Mouse (Mus musculus) regulatory T cell (primary cell): ENCODE results near the gene Sbf2.
"Not testable (repeated sequence)": the region's sequence is repeated elsewhere in the genome, so short reads cannot be mapped to it uniquely, and the experiment has no call there.

Experiments used
- in situ Hi-C: fragments of 300-600 bp; cut with MboI, MseI; formaldehyde crosslinking; loops from one replicate; pipeline ENCODE4 v1.15.1; 2025; ENCODE audit warnings: high pct_unique_total_duplicates

Gene Sbf2

GRCm38 (mm10) chr7:110629892-110630666, 15.4 kb upstream of the Sbf2 start:
- in situ Hi-C loops = loop anchor here (5.0 to 10.0 kb wide), 5 partner anchors 83 to 675 kb away; no protein-coding TSS in a partner anchor

DNA sequence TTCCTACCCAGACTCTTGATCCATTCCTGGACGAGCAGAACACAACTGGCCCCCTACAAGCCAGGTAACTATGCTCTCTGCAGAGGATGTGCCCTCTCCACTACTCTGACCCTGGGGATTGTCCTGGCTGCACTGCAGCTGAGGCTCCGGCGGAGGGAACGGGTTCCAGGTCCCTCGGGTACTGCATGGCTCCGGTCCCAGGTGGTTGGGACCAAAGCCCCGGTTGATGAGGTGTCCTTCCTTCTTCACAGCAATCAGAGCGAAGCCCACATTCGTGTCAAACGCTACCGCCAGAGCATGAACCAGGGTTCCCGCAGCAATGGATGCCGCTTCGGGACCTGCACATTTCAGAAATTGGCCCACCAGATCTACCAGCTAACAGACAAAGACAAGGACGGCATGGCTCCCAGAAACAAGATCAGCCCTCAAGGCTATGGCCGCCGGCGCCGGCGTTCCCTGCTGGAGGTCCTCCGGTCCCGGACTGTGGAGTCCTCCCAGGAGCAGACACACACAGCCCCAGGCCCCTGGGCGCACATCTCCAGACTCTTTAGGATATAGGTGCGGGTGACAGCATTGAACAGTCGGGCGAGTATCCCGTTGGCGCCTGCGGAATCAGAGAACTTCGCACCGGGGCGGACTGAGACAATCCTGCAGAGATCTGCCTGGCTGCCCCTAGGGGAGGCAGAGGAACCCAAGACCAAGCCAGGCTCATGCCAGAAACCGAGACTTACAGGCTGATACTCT, 14.1 kb upstream of the Sbf2 start:
- in situ Hi-C loops = loop anchor here (5.0 to 10.0 kb wide), 4 partner anchors 81 to 674 kb away; no protein-coding TSS in a partner anchor

DNA sequence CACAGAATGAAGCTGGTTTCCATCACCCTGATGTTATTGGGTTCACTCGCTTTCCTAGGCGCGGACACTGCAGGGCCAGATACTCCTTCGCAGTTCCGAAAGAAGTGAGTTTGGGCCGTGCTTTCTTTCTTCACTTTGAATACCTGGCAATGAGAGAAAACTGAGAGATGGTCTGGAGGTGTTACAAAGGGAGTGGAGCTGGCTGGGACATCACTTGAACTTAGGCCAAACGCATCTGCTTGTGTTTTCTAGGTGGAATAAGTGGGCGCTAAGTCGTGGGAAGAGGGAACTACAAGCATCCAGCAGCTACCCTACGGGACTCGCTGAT, 13.5 kb upstream of the Sbf2 start:
- in situ Hi-C loops = loop anchor here (5.0 to 10.0 kb wide), 4 partner anchors 81 to 673 kb away; no protein-coding TSS in a partner anchor

- in situ Hi-C loops = loop anchor here (5.0 to 10.0 kb wide), 4 partner anchors 80 to 673 kb away; no protein-coding TSS in a partner anchor
Observed at GRCm38 (mm10) chr7:110627486-110628272, 13.0 kb upstream of the Sbf2 start, which contains the start of gene Adm. Gene Adm (plus strand): TSS chr7:110627661.

DNA sequence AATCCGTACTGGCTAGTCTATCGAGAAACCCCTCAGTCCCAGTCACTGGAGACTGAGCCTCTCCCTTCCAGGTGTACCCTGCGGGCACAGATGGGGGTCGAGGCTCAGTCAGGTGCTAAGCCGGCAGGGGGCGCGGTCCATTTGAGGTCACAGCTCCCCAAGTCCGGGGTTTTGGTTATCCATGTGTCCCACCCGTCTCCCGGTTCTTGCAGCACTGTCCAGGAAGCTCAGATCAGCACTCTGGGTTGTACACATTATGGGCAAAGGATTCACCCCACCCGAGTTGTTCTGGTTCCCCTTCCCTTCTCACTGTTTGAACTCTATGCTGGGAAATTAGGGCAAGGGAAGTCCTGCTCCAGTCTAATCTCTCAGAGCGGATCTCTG, 12.4 kb upstream of the Sbf2 start:
- in situ Hi-C loops = loop anchor here (5.0 to 10.0 kb wide), 4 partner anchors 80 to 672 kb away; no protein-coding TSS in a partner anchor

DNA sequence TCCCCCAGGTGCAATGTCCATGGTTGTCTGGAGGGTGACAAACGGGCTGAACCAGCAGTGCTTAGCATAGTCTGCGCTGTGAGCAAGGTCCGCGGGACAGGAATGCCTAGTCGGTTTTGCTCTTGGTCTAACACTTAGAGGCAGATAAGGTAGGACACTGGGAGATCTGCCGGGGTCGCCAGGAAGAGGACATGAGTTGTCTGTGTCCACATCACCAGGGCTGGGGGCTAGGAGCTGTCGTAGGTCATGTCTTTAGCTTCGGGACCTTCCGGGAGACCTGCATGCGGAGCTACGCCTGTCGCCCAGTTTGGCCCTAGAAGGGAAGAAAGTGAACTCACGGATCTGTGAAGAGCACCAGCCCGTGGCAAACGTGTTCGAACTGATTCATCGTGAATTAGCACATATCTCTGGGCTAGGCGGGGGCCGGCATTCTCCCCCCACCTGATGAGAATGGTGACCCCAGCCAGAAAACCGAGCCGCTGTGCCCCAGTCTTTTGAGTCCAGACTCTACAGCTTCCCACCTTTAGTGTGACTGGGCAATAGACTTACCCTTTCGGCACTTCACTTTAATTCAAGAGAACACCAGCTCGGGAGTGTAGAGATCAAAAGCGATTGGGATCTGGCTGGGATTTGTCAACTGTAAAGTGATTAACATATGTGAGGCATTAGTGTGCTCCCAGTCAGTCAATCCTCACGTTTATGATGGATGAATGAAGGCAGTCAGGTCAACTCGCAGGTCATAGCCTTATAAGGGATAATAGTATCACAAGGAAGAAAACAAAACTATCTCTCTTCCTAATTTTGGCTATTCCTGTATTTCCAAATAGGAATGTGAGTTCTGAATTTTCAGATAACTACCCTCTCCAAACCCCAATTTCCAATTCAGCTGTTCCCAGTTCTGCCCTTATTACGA, 11.7 kb upstream of the Sbf2 start:
- in situ Hi-C loops = loop anchor here (5.0 to 10.0 kb wide), 4 partner anchors 79 to 672 kb away; no protein-coding TSS in a partner anchor

GRCm38 (mm10) chr7:110625489-110625888, 10.8 kb upstream of the Sbf2 start:
- in situ Hi-C loops = loop anchor here (5.0 to 10.0 kb wide), 4 partner anchors 78 to 671 kb away; no protein-coding TSS in a partner anchor

GRCm38 (mm10) chr7:110624961-110625360, 10.2 kb upstream of the Sbf2 start:
- in situ Hi-C loops = loop anchor here (5.0 to 10.0 kb wide), 4 partner anchors 78 to 670 kb away; no protein-coding TSS in a partner anchor

DNA sequence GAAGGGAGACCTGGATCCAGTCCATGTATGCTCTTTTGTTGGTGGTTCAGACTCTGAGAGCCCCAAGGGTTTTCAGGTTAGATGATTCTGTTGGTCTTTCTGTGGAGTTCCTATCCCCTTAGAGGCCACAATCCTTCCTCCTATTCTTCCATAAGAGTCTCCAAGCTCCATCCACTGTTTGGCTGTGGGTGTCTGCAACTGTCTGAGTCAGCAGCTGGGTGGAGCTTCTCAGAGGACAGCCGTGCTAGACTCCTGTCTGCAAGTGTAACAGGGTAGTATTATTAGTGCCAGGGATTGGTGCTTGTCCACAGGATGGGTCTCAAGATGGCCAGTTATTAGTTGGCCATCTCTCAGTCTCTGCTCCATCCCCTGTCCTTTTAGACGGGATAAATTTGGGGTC, 9.3 kb upstream of the Sbf2 start:
- in situ Hi-C loops = loop anchor here (10.0 kb wide), 1 partner anchor 669 kb away; no protein-coding TSS in a partner anchor

GRCm38 (mm10) chr7:110619086-110619611, 4.4 kb upstream of the Sbf2 start:
- in situ Hi-C loops = no loop called here

GRCm38 (mm10) chr7:110615792-110616191, 1.1 kb upstream of the Sbf2 start:
- in situ Hi-C loops = no loop called here

GRCm38 (mm10) chr7:110615151-110615631, 469 bp upstream of the Sbf2 start:
- in situ Hi-C loops = no loop called here

DNA sequence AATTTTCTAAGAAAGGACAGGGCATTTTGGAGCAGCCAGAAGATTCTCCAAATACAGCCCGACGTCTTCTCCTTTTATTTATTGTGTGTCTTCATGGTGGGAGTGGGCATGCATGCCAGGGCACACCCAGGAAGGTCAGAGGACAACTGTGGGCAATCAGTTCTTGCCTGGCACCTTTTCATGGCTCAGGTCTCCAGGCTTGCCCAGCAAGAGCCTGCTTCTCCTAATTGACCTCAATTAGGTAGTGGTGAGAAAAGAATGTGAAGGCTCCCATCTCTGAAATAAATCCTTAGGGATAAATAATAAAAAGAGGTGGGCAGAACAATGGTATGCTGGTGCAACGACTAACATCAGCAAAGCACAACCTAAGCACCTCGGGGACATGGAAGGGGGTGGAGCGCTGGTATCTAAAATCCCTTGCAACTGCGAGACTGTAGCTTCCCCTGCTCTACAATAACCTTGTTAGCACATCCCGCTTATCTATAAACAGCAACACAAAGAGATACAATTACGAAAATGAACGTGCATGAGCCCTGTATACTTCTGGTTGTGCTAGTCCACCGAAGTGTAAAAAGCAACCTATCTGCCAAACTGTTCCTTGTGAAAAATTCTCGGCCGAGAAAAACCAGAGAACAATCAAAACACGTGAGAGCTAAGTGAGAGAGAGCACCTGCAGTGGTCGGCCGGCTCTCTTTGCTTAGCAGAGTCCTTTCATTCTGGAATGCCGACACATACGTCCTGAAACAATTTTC, 1.2 kb downstream of the Sbf2 start:
- in situ Hi-C loops = no loop called here

DNA sequence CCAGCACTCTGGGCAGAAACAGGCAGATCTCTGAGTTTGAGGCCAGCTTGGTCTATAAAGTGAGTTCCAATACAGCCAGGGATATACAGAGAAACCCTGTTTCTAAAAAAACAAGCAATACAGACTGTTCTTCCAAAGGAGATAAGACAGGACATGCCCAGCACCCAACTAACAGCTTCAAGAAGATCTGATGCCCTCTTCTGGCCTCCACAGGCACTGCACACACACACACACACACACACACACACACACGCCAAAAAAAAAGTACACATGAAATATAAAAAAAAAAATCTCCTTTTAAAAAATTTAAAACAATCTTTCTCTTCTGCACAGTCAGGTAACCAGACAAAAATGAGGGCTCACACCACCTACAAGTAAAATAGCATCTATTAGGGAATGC, 7.8 kb downstream of the Sbf2 start:
- in situ Hi-C loops = no loop called here

- in situ Hi-C loops = no loop called here
Observed at GRCm38 (mm10) chr7:110605476-110605875, 9.2 kb downstream of the Sbf2 start.

GRCm38 (mm10) chr7:110597141-110597540, 17.6 kb downstream of the Sbf2 start:
- in situ Hi-C loops = no loop called here

GRCm38 (mm10) chr7:110593991-110594390, 20.7 kb downstream of the Sbf2 start:
- in situ Hi-C loops = not testable (repeated sequence)

- in situ Hi-C loops = no loop called here
Observed at GRCm38 (mm10) chr7:110587721-110588120, 27.0 kb downstream of the Sbf2 start.

- in situ Hi-C loops = no loop called here
Observed at GRCm38 (mm10) chr7:110585250-110585649, 29.5 kb downstream of the Sbf2 start.
